In the genomic region with DNA sequence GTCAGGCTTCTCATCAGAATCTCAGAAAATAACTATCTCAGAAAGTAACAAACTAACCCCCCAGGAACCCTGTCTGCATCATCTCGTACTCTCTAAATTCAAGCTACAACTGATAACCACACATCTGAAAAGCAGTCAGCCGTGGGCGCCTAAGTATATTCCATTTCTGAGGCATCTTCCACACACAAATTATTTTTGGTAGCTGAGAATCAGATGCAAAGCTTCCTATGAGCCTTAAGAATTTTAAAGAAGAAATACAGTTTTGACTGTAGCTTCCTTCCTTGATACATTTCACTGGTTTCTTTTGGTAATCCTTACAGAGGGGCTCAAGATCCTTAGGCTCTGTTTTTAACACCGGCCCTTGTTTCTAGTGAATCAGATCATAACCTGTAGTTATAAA, we compare ENCODE assay signal across 8 mouse cellular contexts. TPM values are rescaled to one million over a fixed set of nuclear protein-coding genes. Genes with fewer than 3 reads are reported as not detected.
DNase-seq lines count a peak whose midpoint lies in the region; ATAC-seq and TF ChIP-seq lines count a peak whose summit lies in the region.
"Had no signal": no experiment of that assay in that cellular context is flagged by ENCODE, and none has a peak within 500 bp of the region (broad histone marks: within the 10 kb centered on the region; RNA-seq: fewer than 3 reads in every experiment).

No protein-coding gene starts in this region.

- peaks cover 34% of the 10 kb centered on the region for H3K4me1 ChIP-seq in hindbrain, embryonic 12.5 days
- no peaks in the 10 kb centered on the region for H3K4me1 ChIP-seq in hindbrain, postnatal 0 days (ENCODE audit: insufficient read depth, low read length)
- peaks cover 81% of the 10 kb centered on the region for H3K4me1 ChIP-seq in E14TG2a.4 (replicated peaks; ENCODE audit: low read depth, low read length)
- H3K4me1 ChIP-seq in cortical plate, adult 2 months (ENCODE audit: control insufficient read depth, insufficient read depth, low read length) = peaks cover 3% of the 10 kb centered on the region; the same call in 1 of the 2 replicates
- H3K4me1 ChIP-seq in liver, embryonic 13.5 days (replicated peaks) = peaks cover 33% of the 10 kb centered on the region
- H3K4me1 ChIP-seq in kidney, embryonic 16.5 days (ENCODE audit: insufficient read depth, low read length) = peaks cover 14% of the 10 kb centered on the region; the same call in 1 of the 2 replicates

- no peak for ATAC-seq in hindbrain, embryonic 12.5 days (ENCODE audit: low FRiP score)
- no peak for ATAC-seq in hindbrain, postnatal 0 days
- no peak for ATAC-seq in liver, embryonic 13.5 days (ENCODE audit: low read depth)
- no peak for ATAC-seq in kidney, embryonic 16.5 days (ENCODE audit: low FRiP score, low TSS enrichment)

- no peak overlapping the region for H3K27ac ChIP-seq in hindbrain, embryonic 12.5 days
- no peak overlapping the region for H3K27ac ChIP-seq in hindbrain, postnatal 0 days
- H3K27ac ChIP-seq in cortical plate, adult 2 months (ENCODE audit: insufficient read depth, low read length) = peak overlapping the region; percentile 87; the same call in 1 of the 2 replicates
- no peak overlapping the region for H3K27ac ChIP-seq in liver, embryonic 13.5 days
- no peak overlapping the region for H3K27ac ChIP-seq in kidney, embryonic 16.5 days (ENCODE audit: low read length)

- H3K36me3 ChIP-seq in hindbrain, embryonic 12.5 days = no peaks in the 10 kb centered on the region
- H3K36me3 ChIP-seq in hindbrain, postnatal 0 days (ENCODE audit: insufficient read depth, low read length) = no peaks in the 10 kb centered on the region
- peaks cover 3% of the 10 kb centered on the region; the same call in 1 of the 2 replicates for H3K36me3 ChIP-seq in E14TG2a.4 (ENCODE audit: insufficient read depth, low read length)
- no peaks in the 10 kb centered on the region for H3K36me3 ChIP-seq in liver, embryonic 13.5 days
- no peaks in the 10 kb centered on the region for H3K36me3 ChIP-seq in kidney, embryonic 16.5 days (ENCODE audit: insufficient read depth, low read length)
- H3K36me3 ChIP-seq: limb, embryonic 15.5 days had no signal

- H3K9me3 ChIP-seq in hindbrain, embryonic 12.5 days (replicated peaks) = no peaks in the 10 kb centered on the region
- no peaks in the 10 kb centered on the region for H3K9me3 ChIP-seq in hindbrain, postnatal 0 days (ENCODE audit: low read length)
- no peaks in the 10 kb centered on the region for H3K9me3 ChIP-seq in E14TG2a.4 (ENCODE audit: low read length)
- no peaks in the 10 kb centered on the region for H3K9me3 ChIP-seq in liver, embryonic 13.5 days (replicated peaks)
- H3K9me3 ChIP-seq in kidney, embryonic 16.5 days (ENCODE audit: low read length) = no peaks in the 10 kb centered on the region
- H3K9me3 ChIP-seq: limb, embryonic 15.5 days had no signal

- no peak overlapping the region for H3K9ac ChIP-seq in hindbrain, embryonic 12.5 days
- H3K9ac ChIP-seq in hindbrain, postnatal 0 days (replicated peaks; ENCODE audit: low read length) = no peak overlapping the region
- H3K9ac ChIP-seq in liver, embryonic 13.5 days = no peak overlapping the region
- no peak overlapping the region for H3K9ac ChIP-seq in kidney, embryonic 16.5 days (replicated peaks; ENCODE audit: low read length)

- no peak for DNase-seq in hindbrain, postnatal 0 days (ENCODE audit: low spot score)
- no peak for DNase-seq in liver, embryonic 13.5 days
- DNase-seq in urinary bladder, postnatal 4 days (ENCODE audit: low spot score in 2 of 2) = no peak

- WGBS in hindbrain, embryonic 12.5 days = 53% methylated on average over 4 of the region's 4 CpGs
- 81% methylated on average over 4 of the region's 4 CpGs for WGBS in hindbrain, postnatal 0 days
- 46% methylated on average over 4 of the region's 4 CpGs for WGBS in liver, embryonic 13.5 days (ENCODE audit: insufficient replicate concordance)
- WGBS in kidney, embryonic 16.5 days = 86% methylated on average over 4 of the region's 4 CpGs

- no peak overlapping the region; the same call in 1 of the 2 replicates for H3K4me3 ChIP-seq in hindbrain, embryonic 12.5 days
- H3K4me3 ChIP-seq in hindbrain, postnatal 0 days (ENCODE audit: low read length) = no peak overlapping the region
- H3K4me3 ChIP-seq in E14TG2a.4 (replicated peaks; ENCODE audit: low read length) = peak overlapping the region; percentile 76; the same call in 1 of the 2 replicates
- H3K4me3 ChIP-seq in cortical plate, adult 2 months (ENCODE audit: insufficient read depth, low read length) = no peak overlapping the region; the same call in 1 of the 2 replicates
- H3K4me3 ChIP-seq in liver, embryonic 13.5 days (replicated peaks) = peak overlapping the region; percentile 47; the same call in 1 of the 2 replicates
- H3K4me3 ChIP-seq in kidney, embryonic 16.5 days (ENCODE audit: low read length) = no peak overlapping the region

- TF ChIP-seq CTCF in hindbrain, postnatal 0 days (IDR thresholded peaks at IDR 0.05; ENCODE audit: low read depth) = no peak
- no peak for TF ChIP-seq CTCF in E14TG2a.4 (conservative IDR thresholded peaks at IDR 0.05; ENCODE audit: low read length)
- no peak for TF ChIP-seq CTCF in cortical plate, adult 2 months (IDR thresholded peaks at IDR 0.05; ENCODE audit: extremely low read depth, insufficient read depth, low read length)

- peak overlapping the region; percentile 24 for H3K4me2 ChIP-seq in hindbrain, embryonic 12.5 days (replicated peaks)
- H3K4me2 ChIP-seq in hindbrain, postnatal 0 days (ENCODE audit: low read depth, low read length) = no peak overlapping the region
- peak overlapping the region; percentile 65 for H3K4me2 ChIP-seq in liver, embryonic 13.5 days
- no peak overlapping the region for H3K4me2 ChIP-seq in kidney, embryonic 16.5 days (replicated peaks; ENCODE audit: low read depth, low read length)

- H3K27me3 ChIP-seq in hindbrain, embryonic 12.5 days = peaks cover 31% of the 10 kb centered on the region
- peaks cover 13% of the 10 kb centered on the region; the same call in 1 of the 2 replicates for H3K27me3 ChIP-seq in hindbrain, postnatal 0 days (ENCODE audit: insufficient read depth, low read length)
- no peaks in the 10 kb centered on the region for H3K27me3 ChIP-seq in E14TG2a.4 (ENCODE audit: insufficient read depth, low read length)
- peaks cover 41% of the 10 kb centered on the region for H3K27me3 ChIP-seq in liver, embryonic 13.5 days
- H3K27me3 ChIP-seq in kidney, embryonic 16.5 days (ENCODE audit: insufficient read depth, low read length) = peaks cover 30% of the 10 kb centered on the region

- no peak for TF ChIP-seq POLR2A in cortical plate, adult 2 months (IDR thresholded peaks at IDR 0.05; ENCODE audit: extremely low read depth, insufficient read depth, low read length)

RNA-seq across cellular contexts. Expression of a gene that starts 58.4 kb away (rescaled TPM):
- polyA plus RNA-seq in hindbrain, embryonic 12.5 days (2016; fragmentation: Nextera tagmentation; extraction: Ambion mirVana) = 12.0 and 12.4 TPM in 2 replicates
- 13.1 and 15.5 TPM in 2 replicates for total RNA-seq in hindbrain, postnatal 0 days (2014; rRNA removed)
- polyA plus RNA-seq in hindbrain, postnatal 0 days (2015; fragmentation: Nextera tagmentation; extraction: Ambion mirVana) = 8.5 and 8.9 TPM in 2 replicates
- 7.1 and 7.4 TPM in 2 replicates for polyA plus RNA-seq in cortical plate, adult 2 months (2012; rRNA removed)
- 3.3 and 4.8 TPM in 2 replicates for polyA plus RNA-seq in liver, embryonic 13.5 days (2015; fragmentation: Nextera tagmentation; extraction: Ambion mirVana)
- 9.2 and 10.4 TPM in 2 replicates for polyA plus RNA-seq in kidney, embryonic 16.5 days (2015; fragmentation: Nextera tagmentation; extraction: Ambion mirVana)

Comparison
In these comparisons a context has a peak if more than half of its experiments do, and no peak if none do; other contexts are left out.
1. H3K4me2 ChIP-seq: peak in hindbrain, embryonic 12.5 days (single experiment) and liver, embryonic 13.5 days (single experiment); none in hindbrain, postnatal 0 days (single experiment) and kidney, embryonic 16.5 days (single experiment).
2. H3K4me3 ChIP-seq: peak in E14TG2a.4 (single experiment) and liver, embryonic 13.5 days (single experiment); none in hindbrain, embryonic 12.5 days (single experiment), hindbrain, postnatal 0 days (single experiment), cortical plate, adult 2 months (single experiment) and kidney, embryonic 16.5 days (single experiment).